ENCODE assay signal across 15 mouse cellular contexts in genomic region chr8:48449625-48450024, GRCm38 (mm10).
A peak's percentile ranks its signal among the peaks of the same experiment; 100 is the strongest.
DNase-seq lines count a peak whose midpoint lies in the region; ATAC-seq and TF ChIP-seq lines count a peak whose summit lies in the region.
"Had no signal": no experiment of that assay in that cellular context is flagged by ENCODE, and none has a peak within 500 bp of the region (broad histone marks: within the 10 kb centered on the region; RNA-seq: fewer than 3 reads in every experiment).

No protein-coding gene starts in this region.

- H3K36me3 ChIP-seq in kidney, postnatal 0 days (ENCODE audit: insufficient read depth, low read length), result no peaks in the 10 kb centered on the region
- H3K36me3 ChIP-seq: limb, embryonic 15.5 days; lung, embryonic 15.5 days had no signal

- peak; percentile 67 for DNase-seq in kidney, postnatal 0 days (ENCODE audit: low spot score)
- no peak for DNase-seq in kidney, postnatal 4 days
- peak; percentile 91 for DNase-seq in R1 (ENCODE audit: low read depth, low spot score)
- peak; percentile 69 for DNase-seq in embryo, embryonic 11 days
- peak; percentile 39 for DNase-seq in hindlimb bud, embryonic 11.5 days (ENCODE audit: extremely low spot score, low read depth, low spot score)
- no peak for DNase-seq in cerebellum, postnatal 36 days
- DNase-seq in gastrocnemius, adult 2 months, result no peak
- DNase-seq: adrenal gland, postnatal 10 days; cerebellum, adult 9-11 months; right cerebral cortex, postnatal 14 days had no signal

- 5% methylated on average over 3 of the region's 3 CpGs for WGBS in kidney, postnatal 0 days

- H3K27me3 ChIP-seq in kidney, postnatal 0 days (ENCODE audit: insufficient read depth, low read length), result no peaks in the 10 kb centered on the region
- H3K27me3 ChIP-seq: limb, embryonic 15.5 days; lung, embryonic 15.5 days; megakaryocyte, embryonic 14.5 days had no signal

- H3K4me2 ChIP-seq in kidney, postnatal 0 days (ENCODE audit: low read length), result no peak overlapping the region
- H3K4me2 ChIP-seq: limb, embryonic 15.5 days; lung, embryonic 15.5 days had no signal

- H3K9ac ChIP-seq in kidney, postnatal 0 days (ENCODE audit: low read depth, low read length), result no peak overlapping the region
- H3K9ac ChIP-seq: limb, embryonic 15.5 days; lung, embryonic 15.5 days had no signal

- H3K27ac ChIP-seq in kidney, postnatal 0 days, result no peak overlapping the region
- no peak overlapping the region for H3K27ac ChIP-seq in gastrocnemius, adult 2 months
- H3K27ac ChIP-seq: limb, embryonic 15.5 days; lung, embryonic 15.5 days had no signal

- ATAC-seq in kidney, postnatal 0 days (replicated peaks; ENCODE audit: low FRiP score, low read depth), result no peak

- no peaks in the 10 kb centered on the region for H3K9me3 ChIP-seq in kidney, postnatal 0 days (replicated peaks; ENCODE audit: low read length)
- H3K9me3 ChIP-seq: limb, embryonic 15.5 days; lung, embryonic 15.5 days had no signal

- intact Hi-C loops in gastrocnemius, adult 2 months (cut with DNase I), result no loop called here

- H3K4me1 ChIP-seq in kidney, postnatal 0 days (replicated peaks; ENCODE audit: insufficient read depth, low read length), result peaks cover 2% of the 10 kb centered on the region; the same call in 1 of the 2 replicates
- H3K4me1 ChIP-seq: megakaryocyte, embryonic 14.5 days had no signal

- no peak for TF ChIP-seq CTCF in kidney, postnatal 0 days (IDR thresholded peaks at IDR 0.05; ENCODE audit: low read depth)
- TF ChIP-seq CTCF in gastrocnemius, adult 2 months (IDR thresholded peaks at IDR 0.05), result no peak

- no peak overlapping the region for H3K4me3 ChIP-seq in kidney, postnatal 0 days (replicated peaks; ENCODE audit: low read depth, low read length)
- no peak overlapping the region for H3K4me3 ChIP-seq in gastrocnemius, adult 2 months
- H3K4me3 ChIP-seq: erythroblast, embryonic 14.5 days; limb, embryonic 15.5 days; lung, embryonic 15.5 days; myocyte had no signal

Comparison
In these comparisons a context has a peak if more than half of its experiments do, and no peak if none do; other contexts are left out.
1. DNase-seq: peak in kidney, postnatal 0 days (single experiment), R1 (single experiment), embryo, embryonic 11 days (single experiment) and hindlimb bud, embryonic 11.5 days (single experiment); none in kidney, postnatal 4 days (0 of 2), cerebellum, postnatal 36 days (0 of 2) and gastrocnemius, adult 2 months (single experiment).